Mouse (Mus musculus): Measurements from ENCODE around the gene Garem2.

Garem2 gene

GRCm38 (mm10) chr5:30153222-30153621 lies 48.3 kb downstream of the Garem2 start:
- DNase-seq (ENCODE audit: low spot score in 2 of 2): no peak

DNA sequence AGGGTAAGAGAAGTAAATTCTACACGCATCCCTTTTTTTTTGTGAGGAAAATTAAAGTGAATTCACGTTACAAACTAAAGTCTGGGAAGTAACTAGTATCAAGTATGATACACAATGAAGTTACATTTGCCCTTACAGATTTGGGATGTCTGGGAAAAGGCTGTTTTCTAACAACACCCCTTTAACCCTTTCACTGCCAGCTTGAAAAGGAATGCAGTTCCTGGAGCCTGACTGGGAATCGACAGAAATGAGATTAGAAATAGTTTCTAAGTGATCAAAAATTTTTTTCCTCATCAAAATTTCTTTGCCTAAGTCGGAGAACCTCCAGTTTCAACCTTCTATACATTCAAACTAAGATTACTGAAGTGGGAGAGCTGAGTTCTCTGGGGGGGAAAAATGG lies 49.1 kb downstream of the Garem2 start:
- DNase-seq (ENCODE audit: low spot score in 2 of 2): no peak

DNA sequence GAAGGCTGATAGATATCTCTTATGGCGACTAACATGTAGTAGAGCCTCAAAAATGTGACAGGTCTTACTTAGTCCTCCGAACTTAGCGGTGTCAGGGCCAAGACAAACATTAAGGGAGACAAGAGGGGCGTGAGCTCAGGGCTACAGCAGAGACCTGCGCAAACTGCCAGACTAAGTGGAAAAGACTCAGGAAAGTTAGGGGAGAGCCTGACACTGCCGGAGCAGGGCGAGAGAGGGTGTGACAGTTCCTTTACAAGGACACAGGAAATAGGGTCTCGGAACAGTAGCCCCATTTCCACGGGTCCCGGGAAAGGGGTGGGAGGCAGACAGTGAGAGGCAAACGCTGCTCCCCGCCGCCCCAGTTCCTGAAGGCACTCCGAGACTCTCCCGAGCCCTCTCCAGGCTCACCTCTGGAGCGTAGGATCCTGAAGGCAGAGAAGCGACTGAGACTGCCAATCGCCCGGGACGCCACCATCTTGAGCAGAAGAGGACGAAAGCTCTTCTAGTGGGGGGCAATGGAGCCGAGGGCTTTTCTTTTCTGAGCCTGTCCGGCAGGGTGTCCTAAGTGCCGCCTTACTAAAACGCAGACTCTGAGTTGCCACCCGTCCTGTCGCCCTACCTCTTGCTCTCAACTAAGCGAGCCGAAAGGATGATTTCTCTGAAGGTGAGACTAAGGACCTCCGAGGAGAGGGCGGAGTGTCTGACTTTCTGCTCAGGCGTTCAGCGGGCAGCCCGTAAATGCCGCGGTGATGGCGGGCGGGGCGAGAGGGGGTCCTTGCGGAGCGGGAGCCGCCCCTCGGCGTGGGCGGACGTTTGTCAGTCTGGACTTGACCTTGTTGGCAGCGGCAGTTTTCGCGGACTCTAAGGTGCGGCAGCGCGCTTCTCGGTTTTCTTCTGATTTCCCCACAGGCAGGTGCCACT lies 49.8 kb downstream of the Garem2 start, which contains the start of the genes Hadha and Hadhb:
Gene Hadha, minus strand, starts transcription at position 689 of the 921 bp plus-strand sequence.
Gene Hadhb, plus strand, starts transcription at position 775 of the 921 bp plus-strand sequence.
- DNase-seq (ENCODE audit: low spot score in 2 of 2): peak; percentile 89 to 94

- no peak for DNase-seq (ENCODE audit: low spot score in 2 of 2)
Measured at GRCm38 (mm10) chr5:30155395-30155792, 50.4 kb downstream of the Garem2 start.

DNA sequence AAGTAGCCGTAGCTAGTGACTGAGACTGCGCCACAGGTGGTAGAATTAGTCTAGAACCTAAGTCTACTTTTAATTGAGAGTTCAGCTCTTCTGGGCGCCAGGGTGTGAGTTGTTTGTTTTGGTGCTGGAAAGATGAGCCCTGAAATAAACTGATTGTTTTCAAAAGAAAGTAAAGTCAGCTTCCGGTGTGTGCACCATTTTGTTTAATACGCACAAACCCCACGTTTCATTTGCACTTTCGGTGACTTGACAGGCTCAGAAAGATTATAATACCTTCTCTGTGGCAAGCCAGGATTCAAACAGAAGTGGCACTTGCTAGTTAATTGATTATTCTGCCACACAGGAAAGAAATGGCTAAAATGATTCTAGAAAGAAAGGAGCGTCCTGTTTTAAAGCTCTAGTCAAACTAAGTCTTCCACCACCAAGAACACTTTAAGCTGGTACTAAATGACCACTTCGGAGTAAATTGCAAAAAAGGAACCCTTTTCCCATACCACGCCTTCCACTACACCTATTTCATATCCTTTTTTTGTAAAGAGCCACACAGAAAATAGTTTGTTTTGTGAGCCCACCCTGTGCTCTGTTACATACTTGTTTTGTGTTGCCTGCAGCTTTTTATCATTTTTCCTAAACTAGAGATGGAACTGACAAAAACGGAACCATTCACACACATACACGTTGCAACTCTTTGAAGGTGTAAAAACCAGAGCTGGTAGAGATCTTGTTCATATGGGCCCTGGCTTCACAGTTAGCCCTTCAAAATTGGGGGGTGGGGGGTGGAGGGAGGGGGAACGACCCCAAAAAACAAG lies 51.1 kb downstream of the Garem2 start:
- DNase-seq (ENCODE audit: low spot score in 2 of 2): no peak

DNA sequence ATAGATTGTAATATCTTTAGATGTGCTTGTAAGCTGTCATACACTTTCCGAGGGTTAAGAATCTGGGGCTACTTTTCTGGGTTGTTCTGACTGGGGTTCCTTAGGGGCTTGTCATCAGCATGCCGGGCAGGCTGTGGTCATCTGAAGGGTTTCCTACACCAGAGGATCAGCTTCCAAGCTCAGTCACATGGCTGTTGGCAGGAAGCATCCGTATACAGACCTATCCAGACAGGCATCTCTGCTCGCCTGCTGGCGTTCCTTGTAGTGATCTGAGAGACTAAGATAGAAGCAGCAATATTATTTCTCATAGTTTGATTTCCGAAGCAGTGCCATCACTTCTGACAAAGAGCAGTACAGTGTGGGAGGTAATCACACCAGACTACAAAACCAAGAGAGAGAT lies 54.6 kb downstream of the Garem2 start:
- no peak for DNase-seq (ENCODE audit: low spot score in 2 of 2)

DNA sequence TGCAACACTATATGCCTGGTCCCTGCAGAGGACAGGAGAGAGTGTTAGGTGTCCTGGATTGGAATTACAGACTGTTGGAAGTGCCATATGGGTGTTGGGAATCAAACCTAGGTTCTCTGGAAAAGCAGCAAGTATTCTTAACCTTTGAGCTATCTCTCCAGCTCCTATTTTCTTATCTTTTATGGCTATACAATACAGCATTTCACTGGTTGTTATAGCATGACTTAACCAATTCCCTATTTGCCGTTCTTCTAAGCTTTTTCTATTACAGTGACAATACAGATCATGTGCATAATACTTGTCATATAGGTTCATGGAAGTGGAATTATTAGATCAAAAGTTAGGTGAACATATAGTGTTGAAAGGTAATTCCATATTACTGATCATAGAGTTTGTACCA lies 56.9 kb downstream of the Garem2 start:
- no peak for DNase-seq (ENCODE audit: low spot score in 2 of 2)

- no peak for DNase-seq (ENCODE audit: low spot score in 2 of 2)
Measured at GRCm38 (mm10) chr5:30162339-30162738, 57.4 kb downstream of the Garem2 start.

GRCm38 (mm10) chr5:30165234-30165946 lies 60.4 kb downstream of the Garem2 start:
- DNase-seq (ENCODE audit: low spot score in 2 of 2): no peak
